Comparison of ENCODE assay signal across 12 mouse cellular contexts in the genomic region with DNA sequence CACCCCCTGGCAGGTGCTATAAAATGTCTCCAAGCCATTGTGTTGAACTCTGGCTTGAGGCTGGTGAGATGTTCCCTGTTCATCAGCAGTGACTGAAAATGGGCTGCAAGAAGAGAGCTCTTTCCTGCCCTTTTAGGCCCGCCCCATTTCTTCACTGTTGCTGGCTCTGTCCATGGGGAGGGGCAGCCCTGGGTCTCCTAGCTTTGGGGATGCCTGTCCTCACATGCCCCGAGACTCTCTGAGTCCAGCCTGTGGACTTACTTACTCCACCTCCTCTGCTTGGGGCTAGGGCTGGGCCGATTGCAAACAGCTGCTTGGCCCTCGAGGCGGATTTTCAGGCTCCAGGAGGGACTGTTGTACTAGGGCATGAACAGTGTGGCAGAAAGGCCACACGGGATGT. TPM values are rescaled to one million over a fixed set of nuclear protein-coding genes. Genes with fewer than 3 reads are reported as not detected.
DNase-seq lines count a peak whose midpoint lies in the region; ATAC-seq and TF ChIP-seq lines count a peak whose summit lies in the region.
"Had no signal": no experiment of that assay in that cellular context is flagged by ENCODE, and none has a peak within 500 bp of the region (broad histone marks: within the 10 kb centered on the region; RNA-seq: fewer than 3 reads in every experiment).

No protein-coding gene starts in this region.

- peaks cover 9% of the 10 kb centered on the region; the same call in 1 of the 2 replicates for H3K4me1 ChIP-seq in kidney, embryonic 14.5 days (ENCODE audit: control insufficient read depth, insufficient read depth, low read length)
- peaks cover 43% of the 10 kb centered on the region for H3K4me1 ChIP-seq in embryonic fibroblast, embryonic 13.5 days (ENCODE audit: control insufficient read depth, insufficient read depth, low read length)
- 0 out of 2 replicates have a peak, but pooled peaks cover 2% of the 10 kb centered on the region for H3K4me1 ChIP-seq in hindbrain, embryonic 11.5 days (replicated peaks; ENCODE audit: control insufficient read depth, insufficient read depth, low read length)
- H3K4me1 ChIP-seq: midbrain, embryonic 15.5 days had no signal

- H3K27me3 ChIP-seq in kidney, embryonic 14.5 days (ENCODE audit: control insufficient read depth, insufficient read depth, low read length): no peaks in the 10 kb centered on the region
- H3K27me3 ChIP-seq in hindbrain, embryonic 11.5 days (ENCODE audit: control insufficient read depth, insufficient read depth, low read length): no peaks in the 10 kb centered on the region
- H3K27me3 ChIP-seq: midbrain, embryonic 15.5 days; Patski had no signal

- TF ChIP-seq CTCF in embryonic fibroblast, embryonic 13.5 days (IDR thresholded peaks at IDR 0.05; ENCODE audit: borderline replicate concordance, insufficient read depth, low read length): no peak

- 54% methylated on average over 6 of the region's 6 CpGs for WGBS in kidney, embryonic 14.5 days
- 64% methylated on average over 6 of the region's 6 CpGs for WGBS in hindbrain, embryonic 11.5 days

- no peak overlapping the region for H3K4me2 ChIP-seq in kidney, embryonic 14.5 days (replicated peaks; ENCODE audit: low read depth, low read length)
- H3K4me2 ChIP-seq in hindbrain, embryonic 11.5 days (replicated peaks; ENCODE audit: low read depth, low read length): no peak overlapping the region
- H3K4me2 ChIP-seq: liver, embryonic 11.5 days; midbrain, embryonic 15.5 days had no signal

- no peaks in the 10 kb centered on the region for H3K36me3 ChIP-seq in kidney, embryonic 14.5 days (ENCODE audit: control insufficient read depth, insufficient read depth, low read length)
- no peaks in the 10 kb centered on the region for H3K36me3 ChIP-seq in hindbrain, embryonic 11.5 days (ENCODE audit: control insufficient read depth, insufficient read depth, low read length)
- H3K36me3 ChIP-seq: midbrain, embryonic 15.5 days had no signal

- peak; percentile 46 for DNase-seq in kidney, adult 11 months
- DNase-seq in kidney, adult 9 months: peak; percentile 26
- DNase-seq in skeletal muscle tissue, adult 2 months (ENCODE audit: low read depth, low spot score): peak; percentile 76
- no peak for DNase-seq in right cerebral cortex, postnatal 25 days
- DNase-seq in left cerebral cortex, adult 9 months (ENCODE audit: low spot score in 2 of 2): no peak
- no peak for DNase-seq in hindbrain, embryonic 11.5 days (ENCODE audit: low spot score)
- DNase-seq: cerebellum, postnatal 25 days had no signal

- no peak overlapping the region for H3K27ac ChIP-seq in kidney, embryonic 14.5 days (ENCODE audit: low read depth, low read length)
- peak overlapping the region; percentile 74; the same call in 1 of the 2 replicates for H3K27ac ChIP-seq in embryonic fibroblast, embryonic 13.5 days (ENCODE audit: insufficient read depth, low read length)
- H3K27ac ChIP-seq in hindbrain, embryonic 11.5 days (ENCODE audit: low read depth, low read length): no peak overlapping the region
- H3K27ac ChIP-seq: midbrain, embryonic 15.5 days had no signal

- no peaks in the 10 kb centered on the region for H3K9me3 ChIP-seq in kidney, embryonic 14.5 days (ENCODE audit: control insufficient read depth, low read length)
- no peaks in the 10 kb centered on the region for H3K9me3 ChIP-seq in hindbrain, embryonic 11.5 days (ENCODE audit: control insufficient read depth, low read length)
- H3K9me3 ChIP-seq: midbrain, embryonic 15.5 days had no signal

- no peak overlapping the region for H3K9ac ChIP-seq in kidney, embryonic 14.5 days (ENCODE audit: low read depth, low read length)
- no peak overlapping the region for H3K9ac ChIP-seq in hindbrain, embryonic 11.5 days (ENCODE audit: low read depth, low read length)
- H3K9ac ChIP-seq: midbrain, embryonic 15.5 days had no signal

- TF ChIP-seq POLR2A in embryonic fibroblast, embryonic 13.5 days (IDR thresholded peaks at IDR 0.05; ENCODE audit: low read depth, low read length): no peak

- ATAC-seq in kidney, embryonic 14.5 days (ENCODE audit: low FRiP score, low TSS enrichment): no peak
- no peak for ATAC-seq in hindbrain, embryonic 11.5 days (ENCODE audit: low FRiP score)
- ATAC-seq: midbrain, embryonic 15.5 days; Patski had no signal

- H3K4me3 ChIP-seq in kidney, embryonic 14.5 days (ENCODE audit: low read length): no peak overlapping the region
- H3K4me3 ChIP-seq in embryonic fibroblast, embryonic 13.5 days (ENCODE audit: insufficient read depth, low read length): no peak overlapping the region
- H3K4me3 ChIP-seq in hindbrain, embryonic 11.5 days (ENCODE audit: low read depth, low read length): no peak overlapping the region
- H3K4me3 ChIP-seq: midbrain, embryonic 15.5 days had no signal

RNA-seq across cellular contexts. Expression of a gene that starts 10.9 kb away (rescaled TPM):
- 41.9 and 42.3 TPM in 2 replicates for polyA plus RNA-seq in kidney, embryonic 14.5 days (2014; fragmentation: Nextera tagmentation; extraction: Ambion mirVana)
- 997 and 1,013 TPM in 2 replicates for polyA plus RNA-seq in embryonic fibroblast, embryonic 13.5 days (2011; ENCODE audit: insufficient read length, low read depth, missing spikeins)
- 21.4 and 29.0 TPM in 2 replicates for polyA plus RNA-seq in hindbrain, embryonic 11.5 days (2014; fragmentation: Nextera tagmentation; extraction: Ambion mirVana)

Comparison
In these comparisons a context has a peak if more than half of its experiments do, and no peak if none do; other contexts are left out.
1. DNase-seq: peak in kidney, adult 11 months (single experiment), kidney, adult 9 months (single experiment) and skeletal muscle tissue, adult 2 months (single experiment); none in right cerebral cortex, postnatal 25 days (single experiment), left cerebral cortex, adult 9 months (0 of 2) and hindbrain, embryonic 11.5 days (single experiment).
2. RNA of a gene that starts 10.9 kb away (polyA plus RNA-seq): 997 to 1,013 TPM in embryonic fibroblast, embryonic 13.5 days; 41.9 to 42.3 TPM in kidney, embryonic 14.5 days and 21.4 to 29.0 TPM in hindbrain, embryonic 11.5 days; every median in the first group is over 10 times any median in the second.